Mouse (Mus musculus) cortical plate, adult 2 months (tissue): Measurements from ENCODE around the gene Gng3.

Experiments used
- CTCF ChIP-seq: fragments of 200-500 bp; IDR thresholded peaks from 2 replicates; pipeline ENCODE4 v1.5.1; 2011; ENCODE audit warnings: mild to moderate bottlenecking, control low read depth, low read length; ENCODE audit not compliant: insufficient read depth; ENCODE audit errors: extremely low read depth
- POLR2A ChIP-seq: fragments of 200-500 bp; IDR thresholded peaks from 2 replicates; pipeline ENCODE4 v1.6.1; 2011; ENCODE audit warnings: mild to moderate bottlenecking, low read length, control low read depth; ENCODE audit not compliant: insufficient read depth; ENCODE audit errors: extremely low read depth

DNA sequence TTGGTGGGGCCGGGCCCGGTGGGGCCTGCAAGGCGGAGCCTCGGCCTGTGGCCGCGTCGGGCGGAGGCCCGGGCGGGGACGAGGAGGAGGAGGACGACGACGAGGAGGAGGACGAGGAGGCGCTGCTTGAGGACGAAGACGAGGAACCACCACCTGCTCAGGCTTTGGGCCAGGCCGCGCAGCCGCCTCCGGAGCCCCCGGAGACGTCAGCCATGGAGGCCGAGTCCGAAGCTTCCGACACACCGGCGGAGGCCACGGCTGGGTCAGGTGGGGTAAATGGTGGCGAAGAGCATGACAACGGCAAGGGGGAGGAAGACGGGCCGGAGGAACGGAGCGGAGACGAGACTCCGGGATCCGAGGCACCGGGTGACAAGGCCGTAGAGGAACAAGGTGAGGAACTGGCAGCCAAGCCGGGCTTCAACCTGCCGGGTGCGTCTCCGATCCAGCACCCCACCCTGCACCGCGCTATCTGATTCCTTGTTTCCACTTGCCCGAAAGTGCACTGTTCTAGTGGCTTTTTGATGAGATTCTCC, 18.5 kb downstream of the Gng3 start:
- no peak for TF ChIP-seq CTCF
- TF ChIP-seq POLR2A: no peak
